Comparison of ENCODE assay signal across 11 mouse cellular contexts in genomic region chr4:155201764-155202163, GRCm38 (mm10). TPM values are rescaled to one million over a fixed set of nuclear protein-coding genes. Genes with fewer than 3 reads are reported as not detected.
DNase-seq lines count a peak whose midpoint lies in the region; ATAC-seq and TF ChIP-seq lines count a peak whose summit lies in the region.
"Had no signal": no experiment of that assay in that cellular context is flagged by ENCODE, and none has a peak within 500 bp of the region (broad histone marks: within the 10 kb centered on the region; RNA-seq: fewer than 3 reads in every experiment).

No protein-coding gene starts in this region.

- peaks cover 6% of the 10 kb centered on the region for H3K79me2 ChIP-seq in heart, adult 2 months (replicated peaks; ENCODE audit: control insufficient read depth, insufficient read depth, low read length)

- no peak for TF ChIP-seq POLR2A in heart, adult 2 months (IDR thresholded peaks at IDR 0.05; ENCODE audit: insufficient read depth, low read depth, low read length)

- H3K4me2 ChIP-seq in heart, embryonic 12.5 days, result no peak overlapping the region
- no peak overlapping the region for H3K4me2 ChIP-seq in limb, embryonic 12.5 days
- no peak overlapping the region for H3K4me2 ChIP-seq in liver, embryonic 12.5 days

- TF ChIP-seq CTCF in heart, adult 2 months (IDR thresholded peaks at IDR 0.05), result no peak

- no peak for TF ChIP-seq EP300 in heart, adult 2 months (IDR thresholded peaks at IDR 0.05; ENCODE audit: insufficient read depth, low read depth, low read length)

- H3K4me3 ChIP-seq in heart, embryonic 12.5 days, result no peak overlapping the region
- no peak overlapping the region for H3K4me3 ChIP-seq in heart, adult 2 months
- H3K4me3 ChIP-seq in limb, embryonic 12.5 days (replicated peaks), result no peak overlapping the region
- H3K4me3 ChIP-seq in limb, embryonic 10.5 days, result no peak overlapping the region
- no peak overlapping the region for H3K4me3 ChIP-seq in brown adipose tissue, adult 24 weeks (ENCODE audit: insufficient read depth, low read depth, low read length)
- no peak overlapping the region for H3K4me3 ChIP-seq in liver, embryonic 12.5 days

- WGBS in heart, embryonic 12.5 days, result 80% methylated on average over 7 of the region's 7 CpGs
- WGBS in heart, adult 2 months, result 52% methylated on average over 7 of the region's 7 CpGs
- WGBS in limb, embryonic 12.5 days, result 91% methylated on average over 7 of the region's 7 CpGs
- 94% methylated on average over 7 of the region's 7 CpGs for WGBS in limb, embryonic 10.5 days
- 65% methylated on average over 7 of the region's 7 CpGs for WGBS in liver, embryonic 12.5 days (ENCODE audit: insufficient replicate concordance)

- no peak overlapping the region for H3K9ac ChIP-seq in heart, embryonic 12.5 days
- no peak overlapping the region for H3K9ac ChIP-seq in heart, adult 2 months (ENCODE audit: low read depth, low read length)
- no peak overlapping the region for H3K9ac ChIP-seq in limb, embryonic 12.5 days (replicated peaks)
- H3K9ac ChIP-seq in liver, embryonic 12.5 days, result no peak overlapping the region

- H3K27me3 ChIP-seq in heart, embryonic 12.5 days (replicated peaks), result no peaks in the 10 kb centered on the region
- H3K27me3 ChIP-seq in heart, adult 2 months (ENCODE audit: control insufficient read depth, insufficient read depth, low read length), result no peaks in the 10 kb centered on the region
- H3K27me3 ChIP-seq in limb, embryonic 12.5 days, result no peaks in the 10 kb centered on the region
- H3K27me3 ChIP-seq in limb, embryonic 10.5 days (ENCODE audit: low read depth, poor library complexity, severe bottlenecking), result no peaks in the 10 kb centered on the region
- no peaks in the 10 kb centered on the region for H3K27me3 ChIP-seq in liver, embryonic 12.5 days (replicated peaks)

- intact Hi-C loops in heart, adult 2 months (cut with DNase I), result loop anchor here (2.0 kb wide), 1 partner anchor 13 kb away; no protein-coding TSS in a partner anchor
- intact Hi-C loops in left cerebral cortex, postnatal 14 days (cut with DNase I), result no loop called here

- ATAC-seq in heart, embryonic 12.5 days (ENCODE audit: insufficient number of reproducible peaks, low FRiP score), result no peak
- no peak for ATAC-seq in limb, embryonic 12.5 days (ENCODE audit: insufficient number of reproducible peaks, insufficient read depth, low FRiP score, low TSS enrichment, low read depth)
- ATAC-seq in liver, embryonic 12.5 days, result no peak

- no peaks in the 10 kb centered on the region for H3K36me3 ChIP-seq in heart, embryonic 12.5 days
- H3K36me3 ChIP-seq in heart, adult 2 months (ENCODE audit: control insufficient read depth, insufficient read depth, low read length), result peaks cover 15% of the 10 kb centered on the region
- H3K36me3 ChIP-seq in limb, embryonic 12.5 days, result peaks cover 7% of the 10 kb centered on the region; the same call in 1 of the 2 replicates
- peaks cover 5% of the 10 kb centered on the region for H3K36me3 ChIP-seq in limb, embryonic 10.5 days
- no peaks in the 10 kb centered on the region for H3K36me3 ChIP-seq in liver, embryonic 12.5 days

- H3K4me1 ChIP-seq in heart, embryonic 12.5 days (replicated peaks), result peaks cover 88% of the 10 kb centered on the region
- peaks cover 45% of the 10 kb centered on the region for H3K4me1 ChIP-seq in heart, adult 2 months (ENCODE audit: control insufficient read depth, insufficient read depth, low read length)
- H3K4me1 ChIP-seq in limb, embryonic 12.5 days (replicated peaks), result peaks cover 83% of the 10 kb centered on the region
- peaks cover 73% of the 10 kb centered on the region for H3K4me1 ChIP-seq in limb, embryonic 10.5 days
- peaks cover 70% of the 10 kb centered on the region for H3K4me1 ChIP-seq in brown adipose tissue, adult 24 weeks (ENCODE audit: control insufficient read depth, insufficient read depth, insufficient read length, low read length)
- peaks cover 75% of the 10 kb centered on the region for H3K4me1 ChIP-seq in liver, embryonic 12.5 days

- 0 out of 2 replicates have a peak overlapping the region, but pooled peaks have one; percentile 12 for H3K27ac ChIP-seq in heart, embryonic 12.5 days (ENCODE audit: poor library complexity, severe bottlenecking)
- H3K27ac ChIP-seq in heart, adult 2 months, result no peak overlapping the region
- H3K27ac ChIP-seq in limb, embryonic 12.5 days, result 0 out of 2 replicates have a peak overlapping the region, but pooled peaks have one; percentile 41
- H3K27ac ChIP-seq in limb, embryonic 10.5 days, result no peak overlapping the region
- peak overlapping the region; percentile 67; the same call in 1 of the 2 replicates for H3K27ac ChIP-seq in brown adipose tissue, adult 24 weeks (replicated peaks; ENCODE audit: low read depth, low read length)
- 0 out of 2 replicates have a peak overlapping the region, but pooled peaks have one; percentile 25 for H3K27ac ChIP-seq in liver, embryonic 12.5 days

- no peaks in the 10 kb centered on the region for H3K9me3 ChIP-seq in heart, embryonic 12.5 days (replicated peaks)
- no peaks in the 10 kb centered on the region for H3K9me3 ChIP-seq in limb, embryonic 12.5 days
- H3K9me3 ChIP-seq in limb, embryonic 10.5 days (replicated peaks), result no peaks in the 10 kb centered on the region
- no peaks in the 10 kb centered on the region for H3K9me3 ChIP-seq in liver, embryonic 12.5 days (replicated peaks)

- DNase-seq in heart, adult 2 months, result no peak
- DNase-seq in limb, embryonic 10.5 days (ENCODE audit: low spot score), result no peak
- no peak for DNase-seq in left cerebral cortex, postnatal 14 days (ENCODE audit: low spot score in 2 of 2)
- no peak for DNase-seq in gastrocnemius, adult 18-20 months (ENCODE audit: low spot score)
- DNase-seq: heart, postnatal 36 days; kidney, adult 8-10 months; lung, postnatal 4 days had no signal

RNA-seq across cellular contexts. Expression of gene Ski, which starts 20.6 kb away (rescaled TPM):
- polyA plus RNA-seq in heart, embryonic 12.5 days (2016; fragmentation: Nextera tagmentation; extraction: Ambion mirVana), result 11.9 and 14.0 TPM in 2 replicates
- total RNA-seq in heart, adult 2 months (2021), result 10 to 100 TPM; 56.7 to 56.8 TPM
- polyA plus RNA-seq in heart, adult 2 months (2012; rRNA removed), result 34.9 and 46.0 TPM in 2 replicates
- polyA plus RNA-seq in limb, embryonic 12.5 days (2016; fragmentation: Nextera tagmentation; extraction: Ambion mirVana), result 18.4 and 18.8 TPM in 2 replicates
- 9.6 and 10.6 TPM in 2 replicates for polyA plus RNA-seq in limb, embryonic 10.5 days (2016; fragmentation: Nextera tagmentation; extraction: Ambion mirVana)
- 18.9 and 20.2 TPM in 2 replicates for polyA plus RNA-seq in brown adipose tissue, adult 24 weeks (2012; ENCODE audit: insufficient read depth, insufficient read length, missing spikeins)
- 3.5 and 3.8 TPM in 2 replicates for polyA plus RNA-seq in liver, embryonic 12.5 days (2016; fragmentation: Nextera tagmentation; extraction: Ambion mirVana)
- total RNA-seq in left cerebral cortex, postnatal 14 days (2021), result 100 to 1,000 TPM; 110 to 111 TPM
- total RNA-seq in gastrocnemius, adult 18-20 months (2021), result 10 to 100 TPM; 28.3 to 31.3 TPM

RNA-seq across cellular contexts. Expression of gene Faap20, which starts 47.8 kb away (rescaled TPM):
- polyA plus RNA-seq in heart, embryonic 12.5 days (2016; fragmentation: Nextera tagmentation; extraction: Ambion mirVana), result 61.0 and 65.1 TPM in 2 replicates
- 10 to 100 TPM; 14.4 to 16.7 TPM for total RNA-seq in heart, adult 2 months (2021)
- polyA plus RNA-seq in heart, adult 2 months (2012; rRNA removed), result 26.7 and 30.3 TPM in 2 replicates
- polyA plus RNA-seq in limb, embryonic 12.5 days (2016; fragmentation: Nextera tagmentation; extraction: Ambion mirVana), result 96.0 and 99.2 TPM in 2 replicates
- polyA plus RNA-seq in limb, embryonic 10.5 days (2016; fragmentation: Nextera tagmentation; extraction: Ambion mirVana), result 104 and 107 TPM in 2 replicates
- 18.7 and 21.7 TPM in 2 replicates for polyA plus RNA-seq in brown adipose tissue, adult 24 weeks (2012; ENCODE audit: insufficient read depth, insufficient read length, missing spikeins)
- polyA plus RNA-seq in liver, embryonic 12.5 days (2016; fragmentation: Nextera tagmentation; extraction: Ambion mirVana), result 25.8 and 31.2 TPM in 2 replicates
- total RNA-seq in left cerebral cortex, postnatal 14 days (2021), result 10 to 100 TPM; 22.6 to 27.0 TPM
- 1 to 10 TPM; 5.2 to 6.6 TPM for total RNA-seq in gastrocnemius, adult 18-20 months (2021)

Comparison
In these comparisons a context has a peak if more than half of its experiments do, and no peak if none do; other contexts are left out.
1. H3K27ac ChIP-seq: peak in heart, embryonic 12.5 days (single experiment), limb, embryonic 12.5 days (single experiment), brown adipose tissue, adult 24 weeks (single experiment) and liver, embryonic 12.5 days (single experiment); none in heart, adult 2 months (single experiment) and limb, embryonic 10.5 days (single experiment).